Mouse (Mus musculus) E14TG2a.4 (cell line): ENCODE measurements around the gene Gpr6.

Experiments
- H3K27me3 ChIP-seq: 2 replicates; pipeline ENCODE4 v1.6.1; 2014; ENCODE audit warnings: low read length, control low read depth; ENCODE audit not compliant: insufficient read depth
- H3K36me3 ChIP-seq: 2 replicates; pipeline ENCODE4 v1.6.1; 2014; ENCODE audit warnings: low read length, control low read depth; ENCODE audit not compliant: insufficient read depth
- H3K4me1 ChIP-seq: replicated peaks from 2 replicates; pipeline ENCODE4 v1.6.1; 2014; ENCODE audit warnings: low read depth, low read length, control low read depth
- H3K4me3 ChIP-seq: replicated peaks from 2 replicates; pipeline ENCODE4 v1.5.1; 2014; ENCODE audit warnings: mild to moderate bottlenecking, low read length
- H3K9me3 ChIP-seq: 2 replicates; pipeline ENCODE4 v1.6.1; 2014; ENCODE audit warnings: low read length, control low read depth
- CTCF ChIP-seq: conservative IDR thresholded peaks from 2 replicates; pipeline ENCODE4 v1.5.1; 2014; ENCODE audit warnings: low read length
- NANOG ChIP-seq: IDR thresholded peaks from 2 replicates; pipeline ENCODE4 v1.6.1; 2014; ENCODE audit warnings: borderline replicate concordance, low read length, mixed read lengths
- POU5F1 ChIP-seq: IDR thresholded peaks from 2 replicates; pipeline ENCODE4 v1.6.1; 2014; ENCODE audit warnings: low read length, borderline replicate concordance

Gpr6 gene

GRCm38 (mm10) chr10:41072116-41072515 lies at the start of gene Gpr6:
Gpr6 (minus strand) TSS chr10:41072285.
- no peaks in the 10 kb centered on the region for H3K9me3 ChIP-seq
- H3K4me3 ChIP-seq: peak within 1 kb of the TSS; percentile 78
- no peaks in the 10 kb centered on the region for H3K36me3 ChIP-seq
- peaks cover 16% of the 10 kb centered on the region for H3K4me1 ChIP-seq
- peaks cover 66% of the 10 kb centered on the region for H3K27me3 ChIP-seq
- TF ChIP-seq POU5F1 (no peak), NANOG (no peak), CTCF (no peak)

GRCm38 (mm10) chr10:41100060-41100459 lies 28.0 kb upstream of the Gpr6 start:
- Histone ChIP-seq H3K4me1 (no peaks in the 10 kb centered on the region), H3K9me3 (no peaks in the 10 kb centered on the region), H3K27me3 (peaks cover 7% of the 10 kb centered on the region; the same call in 1 of the 2 replicates), H3K36me3 (no peaks in the 10 kb centered on the region), H3K4me3 (no peak overlapping the region)
- TF ChIP-seq CTCF (no peak), NANOG (no peak), POU5F1 (no peak)

GRCm38 (mm10) chr10:41098137-41098536 lies 26.1 kb upstream of the Gpr6 start:
- no peak for TF ChIP-seq CTCF
- no peak for TF ChIP-seq NANOG
- TF ChIP-seq POU5F1: no peak
- Histone ChIP-seq H3K4me3 (no peak overlapping the region), H3K9me3 (no peaks in the 10 kb centered on the region), H3K27me3 (peaks cover 9% of the 10 kb centered on the region; the same call in 1 of the 2 replicates), H3K4me1 (no peaks in the 10 kb centered on the region), H3K36me3 (no peaks in the 10 kb centered on the region)

- Histone ChIP-seq H3K4me3 (no peak overlapping the region), H3K4me1 (no peaks in the 10 kb centered on the region), H3K9me3 (no peaks in the 10 kb centered on the region), H3K36me3 (no peaks in the 10 kb centered on the region), H3K27me3 (no peaks in the 10 kb centered on the region)
- no peak for TF ChIP-seq NANOG
- TF ChIP-seq POU5F1: no peak
- TF ChIP-seq CTCF: no peak
Observed at GRCm38 (mm10) chr10:41088852-41089251, 16.8 kb upstream of the Gpr6 start.

- H3K4me3 ChIP-seq: peak overlapping the region; percentile 78
- H3K9me3 ChIP-seq: no peaks in the 10 kb centered on the region
- H3K4me1 ChIP-seq: peaks cover 16% of the 10 kb centered on the region
- no peak for TF ChIP-seq NANOG
- TF ChIP-seq CTCF: no peak
- TF ChIP-seq POU5F1: no peak
- H3K36me3 ChIP-seq: no peaks in the 10 kb centered on the region
- H3K27me3 ChIP-seq: peaks cover 65% of the 10 kb centered on the region
Observed at GRCm38 (mm10) chr10:41071696-41072095, 389 bp downstream of the Gpr6 start.

GRCm38 (mm10) chr10:41070693-41071651 lies 1.1 kb downstream of the Gpr6 start:
- TF ChIP-seq POU5F1 (no peak), CTCF (no peak)
- Histone ChIP-seq H3K27me3 (peaks cover 63% of the 10 kb centered on the region), H3K9me3 (peaks cover 3% of the 10 kb centered on the region; the same call in 1 of the 2 replicates), H3K4me1 (peaks cover 16% of the 10 kb centered on the region), H3K4me3 (peak overlapping the region; percentile 78), H3K36me3 (no peaks in the 10 kb centered on the region)

GRCm38 (mm10) chr10:41060250-41060831 lies 11.7 kb downstream of the Gpr6 start:
- Histone ChIP-seq H3K27me3 (no peaks in the 10 kb centered on the region; the same call in 1 of the 2 replicates), H3K36me3 (no peaks in the 10 kb centered on the region), H3K4me3 (no peak overlapping the region), H3K4me1 (no peaks in the 10 kb centered on the region), H3K9me3 (no peaks in the 10 kb centered on the region)
- TF ChIP-seq POU5F1: no peak
- TF ChIP-seq CTCF: no peak
- no peak for TF ChIP-seq NANOG

GRCm38 (mm10) chr10:41055581-41055980 lies 16.5 kb downstream of the Gpr6 start:
- no peaks in the 10 kb centered on the region for H3K36me3 ChIP-seq
- no peaks in the 10 kb centered on the region for H3K27me3 ChIP-seq
- no peaks in the 10 kb centered on the region for H3K9me3 ChIP-seq
- no peak overlapping the region for H3K4me3 ChIP-seq
- no peaks in the 10 kb centered on the region for H3K4me1 ChIP-seq
- TF ChIP-seq POU5F1 (no peak), NANOG (no peak), CTCF (no peak)
